Mouse (Mus musculus) limb, embryonic 13.5 days (tissue): Measurements from ENCODE around the gene Apom. TPM values are rescaled to one million over a fixed set of nuclear protein-coding genes. Genes with fewer than 3 reads are reported as not detected.
"Not testable (repeated sequence)": the region's sequence is repeated elsewhere in the genome, so short reads cannot be mapped to it uniquely, and the experiment has no call there.

Source experiments
- ATAC-seq: fragments of 200-750 bp; cut with Nextera tagmentation; 2 replicates; pipeline ENCODE4 v1.8.0; 2017; ENCODE audit warnings: low read depth, moderate number of reproducible peaks, moderate TSS enrichment; ENCODE audit not compliant: low FRiP score
- H3K27ac ChIP-seq: fragments of 300-500 bp; sonication (generic); 2 replicates; pipeline ENCODE4 v1.5.1; 2015; ENCODE audit warnings: inconsistent platforms, mild to moderate bottlenecking, moderate library complexity
- H3K27me3 ChIP-seq: fragments of 300-500 bp; sonication (generic); 2 replicates; pipeline ENCODE4 v1.6.1; 2015; ENCODE audit warnings: mild to moderate bottlenecking, inconsistent platforms
- H3K36me3 ChIP-seq: fragments of 300-500 bp; sonication (generic); 2 replicates; pipeline ENCODE4 v1.6.1; 2015; ENCODE audit warnings: inconsistent platforms, mild to moderate bottlenecking, moderate library complexity
- H3K4me1 ChIP-seq: fragments of 300-500 bp; sonication (generic); 2 replicates; pipeline ENCODE4 v1.6.1; 2015; ENCODE audit warnings: inconsistent platforms
- H3K4me2 ChIP-seq: fragments of 300-500 bp; sonication (generic); replicated peaks from 2 replicates; pipeline ENCODE4 v1.6.1; 2015; ENCODE audit warnings: inconsistent platforms, mild to moderate bottlenecking, moderate library complexity
- H3K4me3 ChIP-seq: fragments of 300-500 bp; sonication (generic); 2 replicates; pipeline ENCODE4 v1.5.1; 2015; ENCODE audit warnings: moderate library complexity, mild to moderate bottlenecking, inconsistent platforms
- H3K9ac ChIP-seq: fragments of 300-500 bp; sonication (generic); 2 replicates; pipeline ENCODE4 v1.6.1; 2015; ENCODE audit warnings: mild to moderate bottlenecking, inconsistent platforms
- H3K9me3 ChIP-seq: fragments of 300-500 bp; sonication (generic); 2 replicates; pipeline ENCODE4 v1.6.1; 2016; ENCODE audit warnings: inconsistent platforms
- WGBS: fragments of 180-500 bp; shearing (Covaris S2); methylation state at CpG from one replicate; pipeline ENCODE4 v1.1.7; 2015; 5-methylcytosine and 5-hydroxymethylcytosine counted together
- polyA plus RNA-seq: library from polyadenylated mRNA; unstranded; fragments of >200 nt; fragmentation: Nextera tagmentation; extraction: Ambion mirVana; gene quantifications from 2 replicates; pipeline ENCODE4 v1.2.1, GENCODE M21; 2015

Gene Apom
- polyA plus RNA-seq, 1 experiment from 2014 or later: not detected

- ATAC-seq: peak; percentile 74
- peaks cover 27% of the 10 kb centered on the region for H3K36me3 ChIP-seq
- peaks cover 18% of the 10 kb centered on the region for H3K4me1 ChIP-seq
- peak overlapping the region; percentile 94 for H3K4me2 ChIP-seq
- H3K4me3 ChIP-seq: peak overlapping the region; percentile 75
- WGBS: under 1% methylated on average over 43 of the region's 43 CpGs
- H3K9me3 ChIP-seq: no peaks in the 10 kb centered on the region
- H3K9ac ChIP-seq: peak overlapping the region; percentile 86
- H3K27ac ChIP-seq: peak overlapping the region; percentile 91
- no peaks in the 10 kb centered on the region for H3K27me3 ChIP-seq
Measured at GRCm38 (mm10) chr17:35135591-35136320, 3.9 kb upstream of the Apom start.

GRCm38 (mm10) chr17:35134801-35135590 lies 3.1 kb upstream of the Apom start, which contains the start of gene Bag6:
TSS of gene Bag6 (plus strand) at chr17:35135178.
- H3K27me3 ChIP-seq: no peaks in the 10 kb centered on the region
- H3K9ac ChIP-seq: peak within 1 kb of the TSS; percentile 86
- H3K9me3 ChIP-seq: no peaks in the 10 kb centered on the region
- peak; percentile 93 for ATAC-seq
- WGBS: under 1% methylated on average over 66 of the region's 66 CpGs
- peak within 1 kb of the TSS; percentile 94 for H3K4me2 ChIP-seq
- H3K4me3 ChIP-seq: peak within 1 kb of the TSS; percentile 75
- peak within 1 kb of the TSS; percentile 91 for H3K27ac ChIP-seq
- peaks cover 18% of the 10 kb centered on the region for H3K4me1 ChIP-seq
- H3K36me3 ChIP-seq: peaks cover 25% of the 10 kb centered on the region

- peaks cover 21% of the 10 kb centered on the region for H3K36me3 ChIP-seq
- no peak overlapping the region for H3K4me3 ChIP-seq
- no peak for ATAC-seq
- WGBS: 92% methylated on average over 7 of the region's 7 CpGs
- H3K9ac ChIP-seq: no peak overlapping the region
- no peak overlapping the region for H3K4me2 ChIP-seq
- peaks cover 19% of the 10 kb centered on the region for H3K4me1 ChIP-seq
- no peaks in the 10 kb centered on the region for H3K27me3 ChIP-seq
- no peak overlapping the region for H3K27ac ChIP-seq
- no peaks in the 10 kb centered on the region for H3K9me3 ChIP-seq
Measured at GRCm38 (mm10) chr17:35133517-35133916, 1.7 kb upstream of the Apom start.

GRCm38 (mm10) chr17:35132174-35132560 lies 317 bp upstream of the Apom start:
- no peak overlapping the region for H3K27ac ChIP-seq
- H3K4me1 ChIP-seq: peaks cover 22% of the 10 kb centered on the region
- H3K9ac ChIP-seq: no peak overlapping the region
- H3K4me3 ChIP-seq: no peak overlapping the region
- H3K9me3 ChIP-seq: no peaks in the 10 kb centered on the region
- WGBS: 81% methylated on average over 3 of the region's 3 CpGs
- ATAC-seq: no peak
- peaks cover 22% of the 10 kb centered on the region for H3K36me3 ChIP-seq
- no peaks in the 10 kb centered on the region for H3K27me3 ChIP-seq
- H3K4me2 ChIP-seq: no peak overlapping the region

GRCm38 (mm10) chr17:35131038-35131437 lies 812 bp downstream of the Apom start:
- peaks cover 22% of the 10 kb centered on the region for H3K36me3 ChIP-seq
- H3K9me3 ChIP-seq: no peaks in the 10 kb centered on the region
- peaks cover 18% of the 10 kb centered on the region for H3K4me1 ChIP-seq
- no peak for ATAC-seq
- no peak overlapping the region for H3K27ac ChIP-seq
- no peak overlapping the region for H3K9ac ChIP-seq
- H3K4me3 ChIP-seq: no peak overlapping the region
- 87% methylated on average over 8 of the region's 8 CpGs for WGBS
- H3K27me3 ChIP-seq: no peaks in the 10 kb centered on the region
- H3K4me2 ChIP-seq: no peak overlapping the region

- WGBS: 64% methylated on average over 11 of the region's 11 CpGs
- H3K4me3 ChIP-seq: no peak overlapping the region
Measured at GRCm38 (mm10) chr17:35128996-35129395, 2.9 kb downstream of the Apom start.

GRCm38 (mm10) chr17:35127017-35127416 lies 4.8 kb downstream of the Apom start:
- Histone ChIP-seq H3K4me2 (peak overlapping the region; percentile 81), H3K4me1 (peaks cover 34% of the 10 kb centered on the region), H3K36me3 (peaks cover 39% of the 10 kb centered on the region), H3K27me3 (no peaks in the 10 kb centered on the region), H3K9ac (peak overlapping the region; percentile 88), H3K27ac (peak overlapping the region; percentile 88; the same call in 1 of the 2 replicates), H3K9me3 (no peaks in the 10 kb centered on the region), H3K4me3 (peak overlapping the region; percentile 76)
- 75% methylated on average over 13 of the region's 13 CpGs for WGBS
- ATAC-seq: no peak

More at GRCm38 (mm10) chr17:35128996-35129395, 2.9 kb downstream of the Apom start:
- no peaks in the 10 kb centered on the region for H3K9me3 ChIP-seq
- no peak overlapping the region for H3K4me2 ChIP-seq
- no peak overlapping the region for H3K27ac ChIP-seq
- ATAC-seq: no peak
- H3K4me1 ChIP-seq: peaks cover 28% of the 10 kb centered on the region
- no peak overlapping the region for H3K9ac ChIP-seq
- peaks cover 33% of the 10 kb centered on the region for H3K36me3 ChIP-seq
- no peaks in the 10 kb centered on the region for H3K27me3 ChIP-seq

- H3K4me1 ChIP-seq: peaks cover 34% of the 10 kb centered on the region
- H3K9ac ChIP-seq: peak within 1 kb of the TSS; percentile 88
- under 1% methylated on average over 30 of the region's 36 CpGs for WGBS
- ATAC-seq: peak; percentile 41; the same call in 1 of the 2 replicates
- H3K36me3 ChIP-seq: peaks cover 39% of the 10 kb centered on the region
- H3K27ac ChIP-seq: peak within 1 kb of the TSS; percentile 88
- H3K9me3 ChIP-seq: no peaks in the 10 kb centered on the region
- peak within 1 kb of the TSS; percentile 76 for H3K4me3 ChIP-seq
- peak within 1 kb of the TSS; percentile 81 for H3K4me2 ChIP-seq
- H3K27me3 ChIP-seq: no peaks in the 10 kb centered on the region
Measured at GRCm38 (mm10) chr17:35126206-35126611, 5.6 kb downstream of the Apom start, which contains the start of gene D17H6S53E. TSS of gene D17H6S53E (plus strand) at chr17:35126373.

- Histone ChIP-seq H3K36me3 (peaks cover 39% of the 10 kb centered on the region), H3K27ac (peak overlapping the region; percentile 88; the same call in 1 of the 2 replicates), H3K9ac (peak overlapping the region; percentile 88), H3K27me3 (no peaks in the 10 kb centered on the region), H3K4me2 (peak overlapping the region; percentile 81), H3K9me3 (no peaks in the 10 kb centered on the region), H3K4me1 (peaks cover 35% of the 10 kb centered on the region), H3K4me3 (peak overlapping the region; percentile 76)
- ATAC-seq: no peak
- WGBS: 26% methylated on average over 6 of the region's 6 CpGs
Measured at GRCm38 (mm10) chr17:35125578-35125977, 6.3 kb downstream of the Apom start.

- 88% methylated on average over 1 of the region's 1 CpGs for WGBS
- no peak for ATAC-seq
- H3K9ac ChIP-seq: peak overlapping the region; percentile 88
- no peak overlapping the region; the same call in 1 of the 2 replicates for H3K27ac ChIP-seq
- peak overlapping the region; percentile 81 for H3K4me2 ChIP-seq
- H3K36me3 ChIP-seq: peaks cover 34% of the 10 kb centered on the region
- H3K27me3 ChIP-seq: no peaks in the 10 kb centered on the region
- peaks cover 40% of the 10 kb centered on the region for H3K4me1 ChIP-seq
- no peak overlapping the region for H3K4me3 ChIP-seq
- H3K9me3 ChIP-seq: no peaks in the 10 kb centered on the region
Measured at GRCm38 (mm10) chr17:35125081-35125480, 6.8 kb downstream of the Apom start.

- H3K27me3 ChIP-seq, H3K9ac ChIP-seq, H3K4me2 ChIP-seq, ATAC-seq, H3K4me3 ChIP-seq, H3K9me3 ChIP-seq, H3K27ac ChIP-seq: not testable (repeated sequence)
- Histone ChIP-seq H3K4me1 (peaks cover 46% of the 10 kb centered on the region), H3K36me3 (peaks cover 27% of the 10 kb centered on the region)
- 94% methylated on average over 12 of the region's 12 CpGs for WGBS
Measured at GRCm38 (mm10) chr17:35124261-35124896, 7.5 kb downstream of the Apom start.

- not testable (repeated sequence) for H3K9ac ChIP-seq, H3K27ac ChIP-seq, H3K4me3 ChIP-seq, H3K27me3 ChIP-seq, H3K9me3 ChIP-seq, H3K4me2 ChIP-seq, ATAC-seq
- peaks cover 43% of the 10 kb centered on the region for H3K4me1 ChIP-seq
- H3K36me3 ChIP-seq: peaks cover 31% of the 10 kb centered on the region
- 90% methylated on average over 9 of the region's 9 CpGs for WGBS
Measured at GRCm38 (mm10) chr17:35123287-35123686, 8.6 kb downstream of the Apom start.
